Mouse (Mus musculus): ENCODE results near the gene Ppan. TPM values are rescaled to one million over a fixed set of nuclear protein-coding genes. Genes with fewer than 3 reads are reported as not detected.

Gene Ppan
- polyA plus RNA-seq, 1 experiment, result 121 TPM

DNA sequence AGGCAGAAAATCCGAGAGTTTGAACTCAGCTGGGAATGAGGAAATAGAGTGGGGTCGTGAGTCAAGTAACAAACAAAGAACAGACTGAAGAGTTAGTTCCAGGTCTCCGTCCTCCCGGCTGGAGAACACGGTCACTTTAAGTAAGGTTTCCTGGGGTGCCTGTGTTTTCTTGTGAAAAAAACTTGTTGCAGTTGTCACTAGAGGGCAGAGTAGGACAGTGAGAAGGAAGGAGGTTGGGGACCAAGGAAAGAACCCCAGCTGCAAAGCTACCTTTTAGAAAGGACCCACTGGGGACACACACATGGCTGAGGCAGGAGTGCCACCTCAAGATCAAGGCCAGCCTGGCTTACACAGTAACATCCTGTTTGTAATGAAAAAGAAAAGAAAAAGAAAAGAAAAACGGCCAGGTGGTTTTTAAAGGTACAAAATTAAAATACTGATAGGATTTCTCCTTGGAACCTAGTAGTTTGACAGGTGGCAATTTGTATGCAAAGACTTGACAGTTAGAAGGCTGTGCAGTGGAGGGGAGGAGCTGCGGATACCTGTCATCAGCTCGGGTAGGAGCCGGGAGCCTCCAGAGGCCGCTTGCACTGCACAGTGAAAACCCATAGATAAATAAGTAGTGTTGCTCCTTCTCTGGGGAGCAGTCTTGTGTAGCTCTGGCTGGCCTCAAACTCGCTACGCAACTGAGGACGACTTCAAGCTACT lies 13.6 kb downstream of the Ppan start:
- Histone ChIP-seq H3K27ac (ENCODE audit: control insufficient read depth, insufficient read depth, low read length) (peak overlapping the region; percentile 14; the same call in 1 of the 2 replicates), H3K4me1 (replicated peaks; ENCODE audit: control insufficient read depth, insufficient read depth, low read length) (peaks cover 12% of the 10 kb centered on the region), H3K27me3 (ENCODE audit: control insufficient read depth, insufficient read depth, low read length) (no peaks in the 10 kb centered on the region), H3K36me3 (ENCODE audit: control insufficient read depth, insufficient read depth, low read length) (peaks cover 7% of the 10 kb centered on the region), H3K4me3 (ENCODE audit: control insufficient read depth, insufficient read depth, low read length) (no peak overlapping the region)
- 13% methylated on average over 13 of the region's 13 CpGs for WGBS
- TF ChIP-seq POLR2A (IDR thresholded peaks at IDR 0.05; ENCODE audit: control insufficient read depth, extremely low read depth, insufficient read depth, low read length, poor library complexity) (no peak), CTCF (IDR thresholded peaks at IDR 0.05; ENCODE audit: borderline replicate concordance, control insufficient read depth, extremely low read depth, insufficient read depth, low read length, poor library complexity) (no peak)
- peak; percentile 57 for DNase-seq

- TF ChIP-seq CTCF (IDR thresholded peaks at IDR 0.05; ENCODE audit: borderline replicate concordance, control insufficient read depth, extremely low read depth, insufficient read depth, low read length, poor library complexity) (no peak), POLR2A (IDR thresholded peaks at IDR 0.05; ENCODE audit: control insufficient read depth, extremely low read depth, insufficient read depth, low read length, poor library complexity) (no peak)
- H3K27ac ChIP-seq (ENCODE audit: control insufficient read depth, insufficient read depth, low read length), result no peak overlapping the region; the same call in 1 of the 2 replicates
- H3K4me3 ChIP-seq (ENCODE audit: control insufficient read depth, insufficient read depth, low read length), result no peak overlapping the region
- DNase-seq, result no peak
- peaks cover 11% of the 10 kb centered on the region for H3K4me1 ChIP-seq (replicated peaks; ENCODE audit: control insufficient read depth, insufficient read depth, low read length)
- peaks cover 12% of the 10 kb centered on the region for H3K36me3 ChIP-seq (ENCODE audit: control insufficient read depth, insufficient read depth, low read length)
- WGBS, result 63% methylated on average over 6 of the region's 6 CpGs
- H3K27me3 ChIP-seq (ENCODE audit: control insufficient read depth, insufficient read depth, low read length), result no peaks in the 10 kb centered on the region
These were observed 14.2 kb downstream of the Ppan start for GRCm38 (mm10) chr9:20902174-20902491.

DNA sequence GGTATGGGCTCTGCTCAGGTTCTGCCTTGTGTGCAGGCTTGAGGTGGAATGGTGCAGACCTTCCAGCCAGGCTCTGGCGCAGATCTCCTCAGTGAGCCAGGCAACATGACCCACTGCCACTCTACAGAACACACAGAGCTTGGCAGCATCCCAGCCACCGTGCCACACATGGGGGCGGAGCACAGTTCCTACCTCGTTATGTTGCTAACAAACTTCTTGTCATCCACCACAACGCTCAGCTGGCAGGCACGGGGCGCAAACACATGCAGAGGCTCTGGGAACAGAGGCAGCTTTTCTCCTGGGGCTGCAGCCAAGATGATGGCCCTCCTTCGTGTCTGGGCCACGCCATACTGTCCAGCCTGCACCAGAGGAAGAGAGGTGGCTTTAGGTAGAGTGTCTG lies 22.0 kb downstream of the Ppan start:
- Histone ChIP-seq H3K27me3 (ENCODE audit: control insufficient read depth, insufficient read depth, low read length) (no peaks in the 10 kb centered on the region), H3K27ac (ENCODE audit: control insufficient read depth, insufficient read depth, low read length) (no peak overlapping the region), H3K4me3 (ENCODE audit: control insufficient read depth, insufficient read depth, low read length) (no peak overlapping the region), H3K36me3 (ENCODE audit: control insufficient read depth, insufficient read depth, low read length) (peaks cover 88% of the 10 kb centered on the region), H3K4me1 (replicated peaks; ENCODE audit: control insufficient read depth, insufficient read depth, low read length) (no peaks in the 10 kb centered on the region)
- DNase-seq, result no peak
- TF ChIP-seq CTCF (IDR thresholded peaks at IDR 0.05; ENCODE audit: borderline replicate concordance, control insufficient read depth, extremely low read depth, insufficient read depth, low read length, poor library complexity) (no peak), POLR2A (IDR thresholded peaks at IDR 0.05; ENCODE audit: control insufficient read depth, extremely low read depth, insufficient read depth, low read length, poor library complexity) (no peak)
- 97% methylated on average over 9 of the region's 9 CpGs for WGBS

DNA sequence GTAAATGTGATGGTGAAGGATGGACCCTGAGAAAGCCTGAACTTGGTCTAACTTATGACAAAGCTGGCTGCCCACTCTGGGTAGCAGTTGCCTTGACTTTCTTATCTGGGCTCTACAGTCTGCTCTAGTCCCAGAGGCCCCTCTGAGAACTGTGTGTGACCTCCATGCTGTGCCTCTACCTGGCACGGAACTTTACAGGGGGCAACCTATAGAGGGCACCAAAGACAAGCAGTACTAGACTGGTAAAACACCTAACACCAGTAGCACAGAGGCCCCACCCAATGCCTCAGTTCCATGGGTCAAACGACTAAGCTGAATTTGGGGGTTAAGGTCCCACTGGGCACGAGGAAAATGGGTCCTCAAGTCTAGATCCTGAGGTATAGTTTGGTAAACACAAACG lies 28.2 kb downstream of the Ppan start:
- TF ChIP-seq CTCF (IDR thresholded peaks at IDR 0.05; ENCODE audit: borderline replicate concordance, control insufficient read depth, extremely low read depth, insufficient read depth, low read length, poor library complexity) (peak; percentile 24; the same call in 1 of the 2 replicates), POLR2A (IDR thresholded peaks at IDR 0.05; ENCODE audit: control insufficient read depth, extremely low read depth, insufficient read depth, low read length, poor library complexity) (no peak)
- Histone ChIP-seq H3K36me3 (ENCODE audit: control insufficient read depth, insufficient read depth, low read length) (peaks cover 96% of the 10 kb centered on the region), H3K4me3 (ENCODE audit: control insufficient read depth, insufficient read depth, low read length) (no peak overlapping the region), H3K4me1 (replicated peaks; ENCODE audit: control insufficient read depth, insufficient read depth, low read length) (no peaks in the 10 kb centered on the region), H3K27ac (ENCODE audit: control insufficient read depth, insufficient read depth, low read length) (no peak overlapping the region), H3K27me3 (ENCODE audit: control insufficient read depth, insufficient read depth, low read length) (no peaks in the 10 kb centered on the region)
- DNase-seq, result peak; percentile 68
- WGBS, result 77% methylated on average over 4 of the region's 4 CpGs

DNA sequence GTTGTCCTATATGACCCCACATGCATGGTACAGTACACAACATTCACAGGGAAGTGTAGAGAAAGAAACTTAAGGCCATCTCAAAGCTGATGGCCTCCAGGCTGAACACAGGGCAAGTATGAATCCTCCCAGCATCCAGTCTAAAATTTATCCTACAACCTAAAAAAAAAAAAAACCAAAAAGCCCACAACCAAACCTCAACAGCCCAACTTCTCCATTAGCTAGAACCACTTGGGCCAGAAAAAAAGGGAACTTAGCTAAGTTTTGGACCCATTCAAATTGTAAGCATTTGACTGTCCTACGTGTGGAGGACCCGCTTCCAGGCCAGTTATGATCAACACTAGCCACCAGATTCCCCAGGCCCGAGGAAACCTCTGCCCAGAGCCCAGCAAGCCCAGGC lies 35.3 kb downstream of the Ppan start:
- TF ChIP-seq POLR2A (IDR thresholded peaks at IDR 0.05; ENCODE audit: control insufficient read depth, extremely low read depth, insufficient read depth, low read length, poor library complexity) (no peak), CTCF (IDR thresholded peaks at IDR 0.05; ENCODE audit: borderline replicate concordance, control insufficient read depth, extremely low read depth, insufficient read depth, low read length, poor library complexity) (no peak)
- H3K27ac ChIP-seq (ENCODE audit: control insufficient read depth, insufficient read depth, low read length), result no peak overlapping the region
- peaks cover 100% of the 10 kb centered on the region for H3K36me3 ChIP-seq (ENCODE audit: control insufficient read depth, insufficient read depth, low read length)
- no peaks in the 10 kb centered on the region for H3K27me3 ChIP-seq (ENCODE audit: control insufficient read depth, insufficient read depth, low read length)
- H3K4me1 ChIP-seq (replicated peaks; ENCODE audit: control insufficient read depth, insufficient read depth, low read length), result no peaks in the 10 kb centered on the region
- DNase-seq, result no peak
- H3K4me3 ChIP-seq (ENCODE audit: control insufficient read depth, insufficient read depth, low read length), result no peak overlapping the region
- WGBS, result 92% methylated on average over 3 of the region's 3 CpGs

Other genes starting within 250 kb of the Ppan start
- gene Ubl5, start 245.3 kb upstream of the Ppan start, polyA plus RNA-seq (2012; rRNA removed), result 189 and 207 TPM in 2 replicates
- gene Fbxl12, start 243.4 kb upstream of the Ppan start, polyA plus RNA-seq (2012; rRNA removed), result 560 and 583 TPM in 2 replicates
- 36.8 and 37.2 TPM in 2 replicates for gene Pin1, start 236.1 kb upstream of the Ppan start, polyA plus RNA-seq (2012; rRNA removed)
- gene Olfm2, start 141.8 kb upstream of the Ppan start, polyA plus RNA-seq (2012; rRNA removed), result 0.51 and 0.93 TPM in 2 replicates
- gene Col5a3, start 73.1 kb upstream of the Ppan start, polyA plus RNA-seq (2012; rRNA removed), result 3.1 and 4.3 TPM in 2 replicates
- gene Rdh8, start 69.7 kb upstream of the Ppan start, polyA plus RNA-seq (2012; rRNA removed), result not detected in 2 replicates
- 93.1 and 103 TPM in 2 replicates for gene A230050P20Rik, start 19.5 kb upstream of the Ppan start, polyA plus RNA-seq (2012; rRNA removed)
- gene Angptl6, start 8.4 kb upstream of the Ppan start, polyA plus RNA-seq (2012; rRNA removed), result 8.7 and 8.8 TPM in 2 replicates
- 137 and 140 TPM in 2 replicates for gene Eif3g, start 10.4 kb downstream of the Ppan start, polyA plus RNA-seq (2012; rRNA removed)
- gene Dnmt1, start 71.7 kb downstream of the Ppan start, polyA plus RNA-seq (2012; rRNA removed), result 142 and 194 TPM in 2 replicates
- 11.0 and 11.2 TPM in 2 replicates for gene S1pr2, start 88.6 kb downstream of the Ppan start, polyA plus RNA-seq (2012; rRNA removed)
- gene Mrpl4, start 114.6 kb downstream of the Ppan start, polyA plus RNA-seq (2012; rRNA removed), result 125 and 140 TPM in 2 replicates
- 78.1 and 90.8 TPM in 2 replicates for gene Icam1, start 127.8 kb downstream of the Ppan start, polyA plus RNA-seq (2012; rRNA removed)
- 0.26 and 0.71 TPM in 2 replicates for gene Icam4, start 141.2 kb downstream of the Ppan start, polyA plus RNA-seq (2012; rRNA removed)
- 0.63 and 1.0 TPM in 2 replicates for gene Icam5, start 143.9 kb downstream of the Ppan start, polyA plus RNA-seq (2012; rRNA removed)
- gene Zglp1, start 178.9 kb downstream of the Ppan start, polyA plus RNA-seq (2012; rRNA removed), result 0.79 and 1.1 TPM in 2 replicates
- 0.47 and 0.48 TPM in 2 replicates for gene Gm49373, start 184.9 kb downstream of the Ppan start, polyA plus RNA-seq (2012; rRNA removed)
- gene Fdx1l, start 185.4 kb downstream of the Ppan start, polyA plus RNA-seq (2012; rRNA removed), result 52.0 and 67.8 TPM in 2 replicates
- 13.5 and 18.0 TPM in 2 replicates for gene Gm38431, start 203.8 kb downstream of the Ppan start, polyA plus RNA-seq (2012; rRNA removed)
- gene Raver1, start 203.8 kb downstream of the Ppan start, polyA plus RNA-seq (2012; rRNA removed), result 229 and 270 TPM in 2 replicates
- 50.7 and 51.1 TPM in 2 replicates for gene Tyk2, start 243.1 kb downstream of the Ppan start, polyA plus RNA-seq (2012; rRNA removed)

All from thymus, adult 2 months (tissue).